Mouse (Mus musculus) midbrain, embryonic 16.5 days (tissue): Measurements from ENCODE around the gene Tmbim1. TPM values are rescaled to one million over a fixed set of nuclear protein-coding genes. Genes with fewer than 3 reads are reported as not detected.

ENCODE experiments used
- ATAC-seq: fragments of 200-750 bp; cut with Nextera tagmentation; 2 replicates; pipeline ENCODE4 v1.8.0; 2017; ENCODE audit warnings: moderate TSS enrichment
- H3K27ac ChIP-seq: fragments of 300-500 bp; sonication (generic); 2 replicates; pipeline ENCODE4 v1.5.1; 2014; ENCODE audit warnings: mild to moderate bottlenecking, low read length, mixed read lengths
- H3K27me3 ChIP-seq: fragments of 300-500 bp; sonication (generic); 2 replicates; pipeline ENCODE4 v1.6.1; 2014; ENCODE audit warnings: low read depth, low read length, mixed read lengths; ENCODE audit not compliant: control insufficient read depth, insufficient read depth
- H3K36me3 ChIP-seq: fragments of 300-500 bp; sonication (generic); 2 replicates; pipeline ENCODE4 v1.6.1; 2014; ENCODE audit warnings: mild to moderate bottlenecking, low read length, moderate library complexity, mixed read lengths; ENCODE audit not compliant: control insufficient read depth, insufficient read depth
- H3K4me1 ChIP-seq: fragments of 300-500 bp; sonication (generic); 2 replicates; pipeline ENCODE4 v1.6.1; 2014; ENCODE audit warnings: mild to moderate bottlenecking, low read length, mixed read lengths; ENCODE audit not compliant: control insufficient read depth, insufficient read depth
- H3K4me2 ChIP-seq: fragments of 300-500 bp; sonication (generic); 2 replicates; pipeline ENCODE4 v1.6.1; 2014; ENCODE audit warnings: mild to moderate bottlenecking, low read length, mixed read lengths
- H3K4me3 ChIP-seq: fragments of 300-500 bp; sonication (generic); 2 replicates; pipeline ENCODE4 v1.5.1; 2014; ENCODE audit warnings: low read depth, mild to moderate bottlenecking, low read length, moderate library complexity, mixed read lengths
- H3K9ac ChIP-seq: fragments of 300-500 bp; sonication (generic); 2 replicates; pipeline ENCODE4 v1.6.1; 2014; ENCODE audit warnings: low read depth, low read length, mixed read lengths
- H3K9me3 ChIP-seq: fragments of 300-500 bp; sonication (generic); replicated peaks from 2 replicates; pipeline ENCODE4 v1.6.1; 2014; ENCODE audit warnings: mild to moderate bottlenecking, low read length, mixed read lengths; ENCODE audit not compliant: control insufficient read depth, poor library complexity, severe bottlenecking
- WGBS: fragments of 180-500 bp; shearing (Covaris S2); extraction: QIAGEN DNeasy Blood & Tissue Kit; methylation state at CpG from one replicate; pipeline ENCODE4 v1.1.7; 2014; 5-methylcytosine and 5-hydroxymethylcytosine counted together
- polyA plus RNA-seq: library from polyadenylated mRNA; unstranded; fragments of >200 nt; fragmentation: Nextera tagmentation; extraction: Ambion mirVana; gene quantifications from 2 replicates; pipeline ENCODE4 v1.2.1, GENCODE M21; 2015

Gene Tmbim1
- polyA plus RNA-seq, 1 experiment from 2014 or later, result 8.4 TPM

DNA sequence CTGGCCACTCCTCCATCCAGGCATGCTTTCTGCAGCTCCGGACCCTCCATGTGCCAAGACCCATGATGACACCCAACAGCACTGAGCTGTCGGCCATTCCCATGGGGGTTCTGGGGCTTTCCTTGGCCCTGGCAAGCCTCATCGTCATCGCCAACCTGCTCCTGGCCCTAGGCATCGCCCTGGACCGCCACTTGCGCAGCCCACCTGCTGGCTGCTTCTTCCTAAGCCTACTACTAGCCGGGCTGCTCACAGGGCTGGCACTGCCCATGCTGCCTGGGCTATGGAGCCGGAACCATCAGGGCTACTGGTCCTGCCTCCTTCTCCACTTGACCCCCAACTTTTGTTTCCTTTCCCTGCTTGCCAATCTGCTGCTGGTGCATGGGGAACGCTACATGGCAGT lies 26.9 kb downstream of the Tmbim1 start, which contains the start of gene Gpbar1:
Gpbar1 (plus strand) TSS at position 13 of the 400 bp plus-strand sequence.
- Histone ChIP-seq H3K27ac (no peak within 1 kb of the TSS), H3K4me3 (no peak within 1 kb of the TSS), H3K27me3 (no peaks in the 10 kb centered on the region), H3K4me1 (peaks cover 9% of the 10 kb centered on the region; the same call in 1 of the 2 replicates), H3K9me3 (no peaks in the 10 kb centered on the region), H3K4me2 (no peak within 1 kb of the TSS), H3K36me3 (peaks cover 25% of the 10 kb centered on the region), H3K9ac (no peak within 1 kb of the TSS)
- ATAC-seq, result no peak
- WGBS, result 92% methylated on average over 10 of the region's 10 CpGs

DNA sequence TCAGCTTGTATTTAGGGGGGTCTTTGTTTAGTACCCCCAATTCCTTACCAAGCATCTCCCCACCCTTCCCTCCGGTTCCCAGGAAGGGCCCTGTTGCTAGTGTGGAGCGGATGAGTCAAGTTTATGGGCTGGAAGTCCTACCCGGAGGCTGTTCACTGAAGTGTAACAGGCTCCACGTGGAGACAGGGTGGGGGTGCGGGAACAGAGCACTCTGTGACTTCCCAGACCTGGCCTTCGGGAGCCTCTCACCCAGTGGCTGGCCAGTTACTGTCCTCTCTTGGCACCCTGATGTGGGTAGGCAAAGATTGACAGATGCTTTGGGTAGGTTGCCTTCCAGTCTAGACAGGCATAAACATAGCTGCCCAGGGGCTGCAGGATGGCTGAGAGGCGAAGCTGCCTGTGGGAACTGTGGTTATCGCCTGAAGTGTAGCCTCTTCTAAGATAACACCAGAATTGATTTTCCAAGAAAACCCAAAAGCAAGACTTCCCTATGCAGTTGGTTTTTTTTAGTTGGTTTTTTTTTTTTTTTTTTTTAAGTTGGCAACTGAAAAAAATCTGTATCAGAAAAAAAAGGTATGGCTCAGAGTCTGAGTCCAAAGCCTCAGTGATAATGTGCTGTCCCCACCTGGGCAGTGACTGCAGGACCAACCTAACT lies 27.4 kb downstream of the Tmbim1 start:
- Histone ChIP-seq H3K36me3 (peaks cover 25% of the 10 kb centered on the region), H3K4me2 (no peak overlapping the region), H3K4me3 (no peak overlapping the region), H3K9ac (no peak overlapping the region), H3K27me3 (no peaks in the 10 kb centered on the region), H3K9me3 (no peaks in the 10 kb centered on the region), H3K4me1 (peaks cover 4% of the 10 kb centered on the region; the same call in 1 of the 2 replicates), H3K27ac (no peak overlapping the region)
- no peak for ATAC-seq
- 64% methylated on average over 8 of the region's 8 CpGs for WGBS

DNA sequence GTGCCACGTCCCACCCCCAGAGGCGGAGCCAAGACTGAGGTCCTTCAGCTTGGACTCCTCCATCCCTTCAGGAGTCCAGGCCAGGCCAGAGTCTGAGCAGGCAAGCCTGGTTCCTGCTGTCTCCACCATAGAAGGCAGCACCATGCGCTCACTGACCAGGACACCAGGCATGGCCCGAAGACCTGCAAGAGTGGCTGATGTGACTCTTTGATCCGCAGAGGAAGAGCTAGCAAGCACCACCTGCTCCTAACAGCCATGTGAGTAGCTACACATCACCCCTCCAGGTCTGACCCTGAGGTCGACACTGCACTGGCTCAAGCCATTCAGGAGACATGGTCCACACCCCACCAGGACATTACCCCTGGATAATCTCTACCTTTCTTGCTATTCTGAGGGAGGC lies 28.4 kb downstream of the Tmbim1 start:
- Histone ChIP-seq H3K27ac (no peak overlapping the region), H3K36me3 (peaks cover 19% of the 10 kb centered on the region), H3K4me2 (no peak overlapping the region), H3K4me1 (no peaks in the 10 kb centered on the region), H3K27me3 (no peaks in the 10 kb centered on the region), H3K4me3 (no peak overlapping the region), H3K9ac (no peak overlapping the region), H3K9me3 (no peaks in the 10 kb centered on the region)
- ATAC-seq, result no peak
- WGBS, result 64% methylated on average over 6 of the region's 6 CpGs

DNA sequence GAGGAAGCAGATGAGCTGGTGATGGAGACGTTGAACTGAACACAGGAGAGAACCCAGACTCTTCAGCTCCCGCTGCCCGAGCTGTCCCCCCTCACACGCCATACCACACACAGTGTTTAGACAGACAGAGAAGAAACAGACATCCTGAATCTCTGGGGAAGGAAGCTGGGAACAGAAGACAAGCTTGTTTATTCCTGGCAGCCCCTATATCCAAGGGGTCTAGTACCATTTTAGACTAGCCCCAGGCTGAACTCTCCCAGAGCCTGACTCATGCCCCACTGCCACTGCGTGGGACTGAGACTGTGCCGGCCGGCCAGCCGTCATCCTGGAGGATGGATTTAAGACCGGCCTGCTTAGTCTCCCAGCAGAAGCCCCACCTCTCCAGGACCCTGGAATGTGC lies 30.4 kb downstream of the Tmbim1 start:
- no peak overlapping the region for H3K4me2 ChIP-seq
- H3K4me1 ChIP-seq, result no peaks in the 10 kb centered on the region
- 55% methylated on average over 9 of the region's 9 CpGs for WGBS
- no peak overlapping the region for H3K4me3 ChIP-seq
- peaks cover 3% of the 10 kb centered on the region for H3K36me3 ChIP-seq
- H3K9me3 ChIP-seq, result no peaks in the 10 kb centered on the region
- H3K27ac ChIP-seq, result no peak overlapping the region
- H3K9ac ChIP-seq, result no peak overlapping the region
- H3K27me3 ChIP-seq, result no peaks in the 10 kb centered on the region
- ATAC-seq, result no peak

DNA sequence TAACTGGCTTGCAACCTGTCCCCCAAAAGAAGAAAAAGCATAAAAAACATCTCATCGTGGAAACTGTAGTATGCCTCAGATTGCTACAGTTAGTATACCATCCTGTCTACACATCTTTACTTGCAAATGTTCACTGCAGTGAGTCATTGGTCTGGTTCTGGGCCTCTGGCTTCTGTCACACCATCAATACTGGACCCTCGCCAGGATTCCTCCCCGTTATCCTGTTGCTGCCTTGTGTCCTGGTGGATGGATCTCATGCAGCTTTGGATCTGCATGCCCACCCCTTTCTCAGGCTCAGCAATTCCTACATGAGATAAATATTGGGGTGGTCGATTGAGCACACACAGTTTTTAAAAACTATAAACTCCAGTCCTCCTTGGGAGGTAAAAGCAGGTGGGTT lies 33.8 kb downstream of the Tmbim1 start:
- 75% methylated on average over 4 of the region's 4 CpGs for WGBS
- Histone ChIP-seq H3K27me3 (no peaks in the 10 kb centered on the region), H3K4me3 (no peak overlapping the region), H3K9me3 (no peaks in the 10 kb centered on the region), H3K27ac (no peak overlapping the region), H3K9ac (no peak overlapping the region), H3K4me2 (no peak overlapping the region), H3K4me1 (no peaks in the 10 kb centered on the region), H3K36me3 (peaks cover 9% of the 10 kb centered on the region; the same call in 1 of the 2 replicates)
- ATAC-seq, result no peak

DNA sequence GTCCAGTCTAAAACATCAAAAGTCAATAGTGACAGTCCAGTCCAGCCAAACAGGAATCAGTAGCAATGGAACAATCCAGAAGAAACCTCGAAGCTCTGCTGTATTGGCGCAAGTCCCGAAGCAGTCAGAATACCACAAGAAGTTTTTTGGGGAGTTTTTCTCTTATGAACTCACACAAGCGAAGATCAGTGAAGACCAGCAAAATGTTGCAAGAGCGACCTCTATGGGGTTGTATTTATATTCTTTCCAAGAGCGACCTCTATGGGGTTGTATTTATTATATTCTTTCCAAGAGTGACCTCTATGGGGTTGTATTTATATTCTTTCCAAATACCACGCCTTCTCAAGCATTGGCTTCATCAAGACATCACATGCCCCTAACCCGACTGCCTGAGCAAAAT lies 36.7 kb downstream of the Tmbim1 start:
- WGBS, result 86% methylated on average over 8 of the region's 8 CpGs

DNA sequence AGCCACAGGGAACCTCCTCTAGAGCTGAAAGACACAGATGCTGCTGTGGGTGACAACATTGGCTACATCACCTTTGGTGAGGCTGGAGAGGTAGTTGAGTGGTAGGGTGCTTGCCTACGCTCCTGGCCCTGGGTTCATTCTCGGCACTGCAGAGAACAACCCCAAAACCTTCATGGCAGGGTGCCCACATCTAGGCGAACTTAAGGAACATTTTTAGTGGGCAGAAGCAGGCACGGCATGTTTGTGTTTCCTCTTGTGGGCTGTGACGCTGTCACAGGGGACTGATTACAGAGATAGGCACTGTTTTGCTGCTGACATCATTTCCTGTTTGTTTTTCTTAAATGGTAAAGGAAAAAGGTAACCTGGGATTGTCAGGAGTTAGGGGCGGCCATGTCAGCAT lies 42.9 kb downstream of the Tmbim1 start:
- 98% methylated on average over 6 of the region's 6 CpGs for WGBS
- ATAC-seq, result no peak
- H3K36me3 ChIP-seq, result peaks cover 64% of the 10 kb centered on the region

More for the DNA sequence above, 36.7 kb downstream of the Tmbim1 start:
- Histone ChIP-seq H3K9ac (no peak overlapping the region), H3K4me3 (no peak overlapping the region), H3K36me3 (peaks cover 34% of the 10 kb centered on the region), H3K4me2 (no peak overlapping the region), H3K9me3 (no peaks in the 10 kb centered on the region), H3K4me1 (no peaks in the 10 kb centered on the region), H3K27ac (no peak overlapping the region), H3K27me3 (no peaks in the 10 kb centered on the region)
- no peak for ATAC-seq

DNA sequence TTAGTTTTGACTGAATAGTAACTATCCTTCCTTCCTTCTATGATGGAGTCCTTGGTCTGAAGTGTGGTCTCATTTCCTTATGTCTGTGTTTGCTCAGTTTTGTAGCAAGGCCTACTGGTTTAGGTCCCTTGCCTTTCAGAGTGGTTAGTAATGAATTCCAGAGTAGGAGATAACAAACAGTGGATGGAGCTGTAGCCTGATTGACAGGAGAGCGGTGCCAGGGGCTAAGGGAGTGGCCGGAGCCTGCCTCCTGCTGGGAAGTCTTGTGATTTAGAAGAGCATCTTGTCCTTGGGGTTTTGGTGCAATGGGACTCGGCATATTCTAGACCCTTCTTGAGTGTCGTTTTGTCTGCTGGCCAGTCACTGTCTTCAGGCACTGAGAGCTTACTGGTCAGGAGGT lies 48.6 kb downstream of the Tmbim1 start:
- no peak overlapping the region for H3K9ac ChIP-seq
- peaks cover 39% of the 10 kb centered on the region for H3K36me3 ChIP-seq
- ATAC-seq, result no peak
- H3K27me3 ChIP-seq, result no peaks in the 10 kb centered on the region
- H3K27ac ChIP-seq, result no peak overlapping the region
- no peak overlapping the region for H3K4me3 ChIP-seq
- H3K4me1 ChIP-seq, result no peaks in the 10 kb centered on the region
- H3K4me2 ChIP-seq, result no peak overlapping the region
- 79% methylated on average over 4 of the region's 4 CpGs for WGBS
- no peaks in the 10 kb centered on the region for H3K9me3 ChIP-seq

More for the DNA sequence above, 42.9 kb downstream of the Tmbim1 start:
- H3K4me2 ChIP-seq, result no peak overlapping the region
- H3K9me3 ChIP-seq, result no peaks in the 10 kb centered on the region
- H3K4me3 ChIP-seq, result no peak overlapping the region
- no peaks in the 10 kb centered on the region for H3K4me1 ChIP-seq
- no peaks in the 10 kb centered on the region for H3K27me3 ChIP-seq
- H3K9ac ChIP-seq, result no peak overlapping the region
- no peak overlapping the region for H3K27ac ChIP-seq

DNA sequence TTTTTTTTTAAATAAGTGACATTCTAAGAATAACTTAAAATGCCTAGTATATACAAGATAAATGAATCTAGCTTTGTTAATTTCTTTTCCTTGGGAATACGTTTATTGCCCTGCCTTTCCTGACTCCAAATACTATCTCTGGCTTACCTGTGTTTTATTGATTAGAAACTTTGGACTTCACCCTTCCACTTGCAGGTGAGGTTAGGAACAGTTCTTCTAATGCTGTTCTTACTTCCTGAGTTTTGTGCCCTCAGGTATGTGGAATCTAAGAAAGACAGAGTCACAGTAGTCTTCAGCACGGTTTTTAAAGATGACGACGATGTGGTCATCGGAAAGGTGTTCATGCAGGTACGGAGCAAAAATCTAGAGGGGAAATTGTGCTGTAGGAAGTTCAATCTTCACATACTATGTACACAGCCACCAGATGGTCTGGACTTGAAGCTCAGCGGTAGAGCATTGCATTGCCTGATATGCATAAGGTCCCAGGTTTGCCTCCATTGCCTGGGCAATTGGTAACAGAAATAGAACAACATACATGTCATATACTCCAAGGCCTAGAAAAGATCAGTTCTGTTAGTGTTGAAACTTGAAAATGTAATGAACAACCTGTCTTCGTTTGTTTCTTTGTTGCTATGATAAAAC lies 49.6 kb downstream of the Tmbim1 start:
- H3K4me3 ChIP-seq, result no peak overlapping the region
- no peaks in the 10 kb centered on the region for H3K27me3 ChIP-seq
- no peaks in the 10 kb centered on the region for H3K9me3 ChIP-seq
- no peak overlapping the region for H3K4me2 ChIP-seq
- no peak overlapping the region for H3K9ac ChIP-seq
- H3K4me1 ChIP-seq, result no peaks in the 10 kb centered on the region
- H3K27ac ChIP-seq, result no peak overlapping the region
- WGBS, result 98% methylated on average over 8 of the region's 8 CpGs
- no peak for ATAC-seq
- H3K36me3 ChIP-seq, result peaks cover 42% of the 10 kb centered on the region
